Mouse (Mus musculus) lung, postnatal 14 days (tissue): ENCODE measurements at regions not wholly inside any gene's neighbourhood (a gene's known extent, or its start where the extent isn't known, plus 50 kb on each side); places are given as distances from the start of the nearest gene placed in this dataset.

Source experiments
- DNase-seq: peaks from one replicate; pipeline ENCODE4 v3.0.0; 2021

DNA sequence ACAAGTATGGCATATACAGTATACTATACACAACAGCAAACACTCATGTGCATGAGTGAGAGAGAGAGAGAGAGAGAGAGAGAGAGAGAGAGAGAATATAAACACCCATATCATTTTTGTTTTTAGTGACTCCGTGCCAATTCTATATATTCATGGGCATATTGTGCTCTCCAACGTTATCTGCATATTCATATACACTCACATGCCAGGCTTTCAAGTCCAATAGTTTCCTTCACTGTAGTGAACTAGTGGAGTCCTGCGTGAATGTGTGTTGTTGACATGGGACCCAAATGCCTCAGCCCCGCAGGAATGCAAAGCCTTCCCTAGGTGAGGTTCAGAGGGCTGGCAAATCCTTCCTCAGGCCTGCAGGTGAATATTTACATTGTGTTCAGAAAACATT, 53.4 kb upstream of the Nab1 start:
- no peak for DNase-seq

DNA sequence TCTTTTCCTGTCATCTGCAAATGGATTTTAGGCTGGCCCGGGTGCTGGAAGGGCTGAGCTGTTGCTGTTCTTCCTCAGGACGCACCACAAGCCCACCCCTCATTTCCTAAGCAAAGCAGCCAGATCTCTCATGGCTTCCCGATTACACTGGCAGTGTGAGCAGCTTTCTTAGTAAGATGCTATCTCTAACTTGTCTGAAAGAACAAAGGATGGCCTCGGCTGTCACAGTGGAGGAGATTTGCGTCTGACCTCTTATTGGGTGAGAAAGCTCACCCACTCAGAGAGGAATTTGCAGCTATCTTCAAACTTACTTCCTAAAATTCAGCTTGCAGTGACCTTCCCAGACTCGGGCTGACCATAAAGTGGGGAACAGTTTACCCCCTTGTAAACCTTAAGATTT, 64.7 kb upstream of the Nemp2 start:
- no peak for DNase-seq

DNA sequence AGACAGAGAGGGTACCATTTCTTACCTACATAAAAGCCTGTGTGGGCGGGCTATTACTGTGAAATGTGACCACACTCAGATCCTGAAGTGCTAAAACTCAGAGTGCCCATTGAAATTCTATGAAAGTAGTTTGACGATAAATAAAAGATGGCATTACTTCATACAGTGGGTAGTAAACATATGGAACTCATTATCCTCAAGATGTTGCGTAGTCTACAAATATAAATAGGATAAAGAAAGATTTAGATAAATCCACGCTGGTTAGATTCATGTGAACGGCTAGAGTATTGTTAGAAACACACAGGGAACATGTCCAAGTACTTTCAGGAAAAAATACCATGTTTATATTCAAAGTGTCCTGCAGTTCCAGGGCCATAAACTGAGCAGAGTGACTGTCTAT, 58.8 kb upstream of the Nemp2 start:
- no peak for DNase-seq

DNA sequence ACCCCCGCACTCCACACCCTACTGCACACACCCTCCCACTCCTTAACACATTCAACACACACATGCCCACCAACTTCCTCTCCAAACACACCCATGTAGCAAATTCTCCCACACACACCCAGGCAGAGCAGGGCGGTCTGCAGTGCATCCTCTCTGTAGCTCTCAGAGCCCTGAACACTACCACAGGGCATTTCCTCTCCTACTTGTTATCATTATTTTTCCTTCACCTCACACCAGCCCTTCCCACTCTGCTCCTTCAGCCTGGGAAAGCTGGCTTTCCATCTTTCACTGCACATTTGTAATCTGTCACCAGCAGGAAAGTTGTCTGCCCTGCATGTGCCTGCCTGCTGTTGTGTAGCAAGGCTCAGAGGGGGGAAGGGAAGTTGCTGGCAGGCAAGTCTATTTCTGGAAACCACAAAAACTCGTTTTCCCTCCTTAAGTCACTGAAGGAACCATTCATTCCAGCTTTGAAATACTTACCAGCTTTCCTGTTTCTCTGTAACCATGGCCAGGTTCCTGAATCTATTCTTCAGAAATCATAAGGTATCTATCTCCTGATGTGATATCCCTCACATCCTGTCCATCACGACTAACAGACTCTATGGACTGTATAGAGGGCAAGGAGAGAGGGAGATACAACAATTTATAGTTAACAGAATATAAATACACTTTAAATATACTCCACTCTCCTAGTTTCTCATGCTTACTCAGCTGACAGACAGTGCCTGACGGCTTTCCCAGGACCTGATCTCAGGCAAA, 52.0 kb upstream of the Nemp2 start:
- peak; percentile 43 for DNase-seq

DNA sequence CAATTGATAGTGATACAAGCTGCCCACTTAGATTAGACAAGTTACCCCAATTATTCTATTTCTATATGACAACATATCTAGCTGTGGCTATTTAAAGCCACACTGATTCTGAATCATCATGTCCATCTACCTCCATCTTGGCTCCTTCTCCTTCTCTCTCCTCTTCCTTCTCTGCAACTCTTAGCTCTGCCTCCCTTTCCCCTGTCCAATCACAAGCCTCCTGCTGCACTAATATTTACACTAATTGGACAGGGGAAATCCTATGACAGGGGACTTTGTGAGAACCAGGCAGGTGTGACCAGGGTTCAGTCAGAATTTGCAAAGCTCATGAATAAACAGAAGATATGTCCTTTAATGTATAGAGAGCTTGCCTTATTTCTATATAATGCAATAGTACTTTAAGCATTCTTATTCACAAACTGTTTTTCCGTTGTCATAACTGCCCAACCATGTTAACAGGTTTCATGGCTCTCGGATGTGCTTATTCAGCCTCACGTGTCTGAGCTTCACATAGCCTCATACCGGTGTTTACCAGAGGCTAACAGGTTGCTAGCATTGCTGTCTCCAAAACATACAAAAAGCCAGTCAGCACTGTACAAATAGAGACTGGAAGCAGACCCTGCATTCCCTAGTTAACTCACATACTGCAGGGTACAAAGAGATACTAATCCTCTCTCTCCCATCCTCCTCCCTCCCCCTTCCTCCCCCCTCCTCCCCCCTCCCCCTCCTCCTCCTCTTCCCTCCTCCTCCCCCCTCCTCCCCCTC, 50.2 kb upstream of the Nemp2 start:
- no peak for DNase-seq
